ENCODE assay signal across 7 mouse cellular contexts in genomic region chr19:47292451-47292951, GRCm38 (mm10).
DNase-seq lines count a peak whose midpoint lies in the region; ATAC-seq and TF ChIP-seq lines count a peak whose summit lies in the region.

No protein-coding gene starts in this region.

- no peak for TF ChIP-seq CTCF in forebrain, postnatal 0 days (IDR thresholded peaks at IDR 0.05; ENCODE audit: low read depth)

- peak; percentile 55 for DNase-seq in urinary bladder, postnatal 14 days (ENCODE audit: low spot score)
- DNase-seq in urinary bladder, adult 2 months (ENCODE audit: low spot score): no peak
- DNase-seq in thymus, postnatal 14 days: no peak
- DNase-seq in forebrain, postnatal 0 days: no peak
- no peak for DNase-seq in yolk sac, embryonic 10.5 days (ENCODE audit: low spot score)

- WGBS in embryonic facial prominence, embryonic 15.5 days: 42% methylated on average over 7 of the region's 7 CpGs
- WGBS in intestine, embryonic 15.5 days: 58% methylated on average over 7 of the region's 7 CpGs
- WGBS in forebrain, postnatal 0 days: 53% methylated on average over 7 of the region's 7 CpGs

- H3K9ac ChIP-seq in embryonic facial prominence, embryonic 15.5 days: no peak overlapping the region; the same call in 1 of the 2 replicates
- no peak overlapping the region for H3K9ac ChIP-seq in intestine, embryonic 15.5 days
- no peak overlapping the region for H3K9ac ChIP-seq in forebrain, postnatal 0 days

- no peaks in the 10 kb centered on the region for H3K27me3 ChIP-seq in embryonic facial prominence, embryonic 15.5 days
- no peaks in the 10 kb centered on the region for H3K27me3 ChIP-seq in intestine, embryonic 15.5 days (replicated peaks)
- H3K27me3 ChIP-seq in forebrain, postnatal 0 days (ENCODE audit: insufficient read depth, low read length): no peaks in the 10 kb centered on the region

- H3K4me1 ChIP-seq in embryonic facial prominence, embryonic 15.5 days: peaks cover 71% of the 10 kb centered on the region
- peaks cover 24% of the 10 kb centered on the region for H3K4me1 ChIP-seq in intestine, embryonic 15.5 days (replicated peaks)
- no peaks in the 10 kb centered on the region for H3K4me1 ChIP-seq in forebrain, postnatal 0 days (ENCODE audit: insufficient read depth)

- no peak overlapping the region for H3K4me3 ChIP-seq in embryonic facial prominence, embryonic 15.5 days (replicated peaks)
- no peak overlapping the region for H3K4me3 ChIP-seq in intestine, embryonic 15.5 days (replicated peaks)
- no peak overlapping the region for H3K4me3 ChIP-seq in forebrain, postnatal 0 days (ENCODE audit: low read depth, low read length)

- no peak for ATAC-seq in embryonic facial prominence, embryonic 15.5 days (ENCODE audit: insufficient number of reproducible peaks, low FRiP score, low TSS enrichment, low read depth)
- peak; percentile 48 for ATAC-seq in intestine, embryonic 15.5 days
- no peak for ATAC-seq in forebrain, postnatal 0 days

- no peak overlapping the region for H3K4me2 ChIP-seq in embryonic facial prominence, embryonic 15.5 days (replicated peaks)
- no peak overlapping the region for H3K4me2 ChIP-seq in intestine, embryonic 15.5 days (replicated peaks)
- H3K4me2 ChIP-seq in forebrain, postnatal 0 days (ENCODE audit: low read depth): no peak overlapping the region

- H3K27ac ChIP-seq in embryonic facial prominence, embryonic 15.5 days (replicated peaks): peak overlapping the region; percentile 82
- peak overlapping the region; percentile 76 for H3K27ac ChIP-seq in intestine, embryonic 15.5 days
- no peak overlapping the region for H3K27ac ChIP-seq in forebrain, postnatal 0 days (ENCODE audit: low read depth, low read length)

- peaks cover 30% of the 10 kb centered on the region for H3K36me3 ChIP-seq in embryonic facial prominence, embryonic 15.5 days
- no peaks in the 10 kb centered on the region; the same call in 1 of the 2 replicates for H3K36me3 ChIP-seq in intestine, embryonic 15.5 days
- H3K36me3 ChIP-seq in forebrain, postnatal 0 days (ENCODE audit: insufficient read depth): no peaks in the 10 kb centered on the region

- H3K9me3 ChIP-seq in embryonic facial prominence, embryonic 15.5 days (replicated peaks): no peaks in the 10 kb centered on the region
- H3K9me3 ChIP-seq in intestine, embryonic 15.5 days: no peaks in the 10 kb centered on the region
- H3K9me3 ChIP-seq in forebrain, postnatal 0 days (ENCODE audit: low read length): no peaks in the 10 kb centered on the region
